Mouse (Mus musculus) megakaryocyte-erythroid progenitor cell, adult 5-6 weeks (primary cell): Measurements from ENCODE around the gene Jag2. TPM values are rescaled to one million over a fixed set of nuclear protein-coding genes. Genes with fewer than 3 reads are reported as not detected.

Experiments
- ATAC-seq: replicated peaks from 2 replicates; pipeline ENCODE4 v1.8.0; 2016; ENCODE audit warnings: mild to moderate bottlenecking, inconsistent platforms; ENCODE audit not compliant: severe bottlenecking, poor library complexity, low FRiP score, low TSS enrichment
- total RNA-seq, 2 experiments: library from RNA; stranded (forward) in 1 of 2; stranded (reverse) in 1 of 2; fragments of 200-1000, 215-1000 nt in 1 of 2; fragments of >200 nt in 1 of 2; fragmentation: Nextera tagmentation in 1 of 2; gene quantifications; 2 replicates each; pipeline ENCODE4 v1.2.3; 2014 to 2017

Gene Jag2
- total RNA-seq, 2 experiments from 2014 or later = 0.11 to 5.7 TPM

DNA sequence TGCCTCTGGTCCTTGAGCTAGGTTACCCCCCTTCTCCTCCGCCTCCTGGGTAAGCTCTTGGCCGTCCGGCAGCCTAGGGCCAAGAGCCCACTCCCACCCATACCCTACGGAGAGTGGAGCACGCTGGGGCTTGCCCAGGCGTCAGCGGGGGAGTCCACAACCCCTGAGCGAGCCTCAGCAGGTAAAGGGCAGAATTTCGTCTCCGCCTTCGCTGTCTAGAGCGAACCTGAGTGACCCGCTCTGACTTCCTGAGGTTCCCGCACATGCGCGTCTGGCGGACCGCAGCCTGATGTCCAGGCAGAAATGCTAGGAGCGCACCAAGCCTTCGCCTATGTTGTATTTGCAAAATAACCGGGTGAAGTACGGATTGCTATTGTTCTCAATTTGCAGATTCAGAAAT is 55.4 kb downstream of the Jag2 start:
- ATAC-seq = no peak

- ATAC-seq = peak; percentile 70
These were observed 56.0 kb downstream of the Jag2 start for GRCm38 (mm10) chr12:112873452-112874190.

- ATAC-seq = no peak
These were observed 56.6 kb downstream of the Jag2 start for GRCm38 (mm10) chr12:112872991-112873390.

GRCm38 (mm10) chr12:112871272-112871671 is 58.3 kb downstream of the Jag2 start:
- no peak for ATAC-seq

DNA sequence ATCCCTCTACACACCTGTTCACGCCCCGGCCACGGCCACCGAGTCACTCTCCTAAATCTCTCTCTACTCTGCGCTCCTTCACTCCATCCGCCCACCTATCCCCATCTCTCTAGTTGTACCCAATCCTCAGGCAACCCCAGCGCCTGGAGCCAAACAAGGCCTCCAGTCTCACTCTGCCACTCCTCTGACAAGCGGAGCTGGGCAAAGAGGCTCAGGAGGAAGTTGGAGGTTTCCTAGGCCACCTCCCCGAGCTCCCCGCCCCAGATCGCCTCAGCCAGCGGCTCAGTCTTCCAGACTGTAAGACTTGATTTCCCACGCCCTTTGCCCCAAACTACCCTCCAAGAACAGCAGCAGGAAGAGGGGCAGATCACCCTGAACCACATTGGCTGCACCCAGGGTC is 58.8 kb downstream of the Jag2 start:
- no peak for ATAC-seq

DNA sequence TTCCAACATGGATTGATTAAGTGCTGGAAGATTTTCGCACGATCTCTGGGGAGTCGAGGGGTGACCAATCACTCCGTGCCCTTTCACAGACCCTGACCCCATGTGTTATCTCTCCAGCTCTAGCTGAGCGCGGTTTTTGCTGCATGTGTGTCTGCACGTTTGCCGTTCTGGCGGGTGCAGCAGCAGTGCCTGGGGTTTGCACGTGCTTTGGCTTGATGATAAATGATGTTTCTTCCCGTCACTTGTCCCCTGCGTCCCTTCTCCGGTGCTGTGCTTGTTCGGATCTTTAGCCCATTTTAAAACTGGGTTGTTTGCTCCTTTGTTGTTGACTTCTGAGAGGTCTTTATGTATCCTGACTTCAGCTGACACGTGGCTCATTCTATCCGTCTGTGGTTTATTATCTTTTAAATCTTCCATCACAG is 59.8 kb downstream of the Jag2 start:
- no peak for ATAC-seq

DNA sequence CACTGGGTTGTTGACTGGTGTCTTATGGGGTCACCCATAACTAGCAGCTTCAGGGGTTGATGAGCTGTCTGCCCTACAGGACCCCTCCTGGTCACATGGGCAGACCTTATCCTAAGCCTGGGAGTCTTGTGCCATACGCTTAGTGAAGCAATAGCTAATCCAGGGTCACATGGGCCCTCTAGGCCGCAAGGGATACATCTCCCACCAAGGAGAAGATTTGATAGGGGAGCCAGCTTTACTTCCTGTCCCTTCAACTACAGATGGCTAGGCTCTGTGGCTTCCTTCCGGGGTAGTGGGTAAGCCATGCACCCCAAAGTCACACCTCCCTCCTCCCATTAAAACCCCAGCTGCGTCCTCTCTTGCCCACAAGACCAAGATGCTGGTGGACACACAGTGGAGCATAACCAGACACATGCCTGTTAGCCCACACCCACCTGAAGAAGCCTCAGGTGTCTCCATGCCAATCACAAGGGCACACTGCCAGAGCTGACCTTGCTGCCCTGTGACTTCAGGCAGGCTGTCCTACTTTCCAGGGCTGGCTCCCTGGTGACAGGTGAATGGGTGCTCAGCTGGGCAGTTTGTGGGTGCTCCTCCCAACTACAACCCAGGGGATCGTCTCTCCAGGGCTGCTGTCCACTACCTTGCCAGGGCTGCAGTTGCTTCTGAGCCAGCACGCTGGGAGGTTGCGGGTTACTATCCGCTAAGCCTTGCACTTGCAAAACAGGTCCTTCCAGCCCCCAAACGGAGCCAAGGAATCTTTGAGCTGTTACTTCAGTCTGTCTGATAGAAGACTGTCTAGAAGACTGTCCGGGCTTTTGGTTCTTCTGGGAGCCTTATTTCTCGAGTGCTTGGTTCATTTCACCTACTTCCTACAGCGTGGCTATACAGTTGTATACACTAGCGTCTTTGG is 61.1 kb downstream of the Jag2 start, which contains the start of gene Gpr132:
Gene Gpr132, minus strand, starts transcription at position 51 of the 910 bp plus-strand sequence.
- ATAC-seq = no peak

DNA sequence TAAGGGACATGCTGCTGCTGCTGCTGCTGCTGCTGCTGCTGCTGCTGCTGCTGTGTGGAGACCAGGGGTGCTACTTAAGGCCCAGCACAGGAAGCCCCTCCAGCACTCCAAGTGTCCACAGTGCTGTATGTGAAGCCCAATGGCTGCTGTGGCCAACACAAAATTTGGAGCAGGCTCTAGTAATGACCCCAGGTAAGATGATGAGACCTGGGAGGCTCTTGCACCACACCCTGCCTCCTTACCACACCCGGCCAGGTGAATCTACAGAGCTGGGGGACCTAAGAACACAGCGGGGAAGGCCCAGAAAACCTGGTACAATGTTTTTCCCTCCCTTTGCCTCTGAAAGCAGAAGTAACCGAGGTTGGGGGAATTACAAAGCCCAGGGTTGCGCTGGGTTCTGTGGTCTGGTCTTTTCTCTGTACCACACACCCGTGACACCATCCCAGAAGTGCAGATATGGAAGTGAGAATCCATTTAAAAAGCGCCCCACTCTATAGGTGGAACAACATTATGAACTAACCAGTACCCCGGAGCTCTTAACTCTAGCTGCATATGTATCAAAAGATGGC is 62.4 kb downstream of the Jag2 start:
- ATAC-seq = no peak

- ATAC-seq = no peak
These were observed 63.0 kb downstream of the Jag2 start for GRCm38 (mm10) chr12:112866467-112867080.

- no peak for ATAC-seq
These were observed 64.8 kb downstream of the Jag2 start for GRCm38 (mm10) chr12:112864804-112865203.

GRCm38 (mm10) chr12:112861911-112862321 is 67.7 kb downstream of the Jag2 start:
- no peak for ATAC-seq

DNA sequence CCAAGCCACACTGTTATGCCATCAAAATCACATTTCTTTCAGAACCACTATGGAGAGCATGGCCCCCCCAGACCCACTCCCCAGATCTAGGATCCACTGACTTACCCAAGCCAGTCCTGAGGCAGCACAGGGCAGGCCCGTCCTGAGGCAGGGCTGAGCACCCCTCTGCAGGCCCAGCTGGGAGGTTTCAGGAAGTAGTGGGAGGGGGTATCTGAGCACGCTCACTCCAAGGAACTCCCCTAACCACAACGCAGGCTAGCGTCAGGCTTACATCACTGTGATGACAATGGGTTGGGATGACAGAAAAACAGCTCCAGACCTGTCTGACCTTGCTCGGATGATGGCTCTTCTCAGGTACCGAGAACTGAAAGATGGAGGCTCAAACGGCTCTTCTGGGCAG is 68.8 kb downstream of the Jag2 start:
- ATAC-seq = peak; percentile 54; the same call in 1 of the 2 replicates

DNA sequence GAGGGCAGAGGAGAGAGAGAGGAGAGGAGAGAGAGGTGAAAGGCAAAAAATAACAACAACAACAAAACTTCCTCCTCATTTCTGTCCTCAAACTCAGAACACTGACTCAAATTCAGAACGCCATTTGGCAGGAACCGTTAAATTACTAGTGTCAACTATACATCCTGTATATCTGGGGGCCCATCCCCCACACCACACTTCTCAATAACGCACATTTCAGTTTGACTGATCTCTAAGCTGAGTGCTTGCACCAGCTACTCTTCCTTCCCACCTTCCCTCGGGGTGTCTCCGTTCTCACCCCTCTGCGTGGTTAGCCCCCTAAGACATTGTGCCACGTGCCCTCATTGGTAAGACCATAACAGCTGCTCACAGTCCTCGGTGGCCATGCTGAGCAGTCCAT is 69.6 kb downstream of the Jag2 start:
- peak; percentile 4; the same call in 1 of the 2 replicates for ATAC-seq

GRCm38 (mm10) chr12:112858581-112859336 is 70.8 kb downstream of the Jag2 start:
- no peak for ATAC-seq

Other genes starting within 250 kb of the Jag2 start
- gene Cep170b, start 209.3 kb downstream of the Jag2 start, total RNA-seq (2014; fragmentation: Nextera tagmentation) = 0.07 and 2.0 TPM in 2 replicates
- 0.11 and 20.5 TPM in 2 replicates for gene Cep170b, start 209.3 kb downstream of the Jag2 start, total RNA-seq (2017)
- gene Pld4, start 169.1 kb downstream of the Jag2 start, total RNA-seq (2014; fragmentation: Nextera tagmentation) = 1.2 TPM in 1 of 2 replicates, not detected in the other
- 0.14 and 0.46 TPM in 2 replicates for gene Pld4, start 169.1 kb downstream of the Jag2 start, total RNA-seq (2017)
- not detected in 2 replicates for gene Ahnak2, start 127.1 kb downstream of the Jag2 start, total RNA-seq (2014; fragmentation: Nextera tagmentation)
- gene Ahnak2, start 127.1 kb downstream of the Jag2 start, total RNA-seq (2017) = not detected in 2 replicates
- gene Clba1, start 120.8 kb downstream of the Jag2 start, total RNA-seq (2014; fragmentation: Nextera tagmentation) = 0.74 and 1.2 TPM in 2 replicates
- 0.08 TPM in 1 of 2 replicates, not detected in the other for gene Clba1, start 120.8 kb downstream of the Jag2 start, total RNA-seq (2017)
- 71.1 and 82.7 TPM in 2 replicates for gene Cdca4, start 100.4 kb downstream of the Jag2 start, total RNA-seq (2014; fragmentation: Nextera tagmentation)
- gene Cdca4, start 100.4 kb downstream of the Jag2 start, total RNA-seq (2017) = 47.3 and 52.4 TPM in 2 replicates
- gene Gpr132, start 61.5 kb downstream of the Jag2 start, total RNA-seq (2014; fragmentation: Nextera tagmentation) = 4.5 and 5.1 TPM in 2 replicates
- 3.1 and 4.2 TPM in 2 replicates for gene Gpr132, start 61.5 kb downstream of the Jag2 start, total RNA-seq (2017)
- gene Nudt14, start 12.3 kb upstream of the Jag2 start, total RNA-seq (2014; fragmentation: Nextera tagmentation) = 9.9 and 22.9 TPM in 2 replicates
- 1.9 and 7.5 TPM in 2 replicates for gene Nudt14, start 12.3 kb upstream of the Jag2 start, total RNA-seq (2017)
- 4.2 and 6.5 TPM in 2 replicates for gene Btbd6, start 46.7 kb upstream of the Jag2 start, total RNA-seq (2014; fragmentation: Nextera tagmentation)
- 5.0 and 8.7 TPM in 2 replicates for gene Btbd6, start 46.7 kb upstream of the Jag2 start, total RNA-seq (2017)
- 79.6 and 114 TPM in 2 replicates for gene Brf1, start 70.9 kb upstream of the Jag2 start, total RNA-seq (2014; fragmentation: Nextera tagmentation)
- 58.8 and 83.3 TPM in 2 replicates for gene Brf1, start 70.9 kb upstream of the Jag2 start, total RNA-seq (2017)
- 31.6 and 33.3 TPM in 2 replicates for gene Pacs2, start 84.7 kb upstream of the Jag2 start, total RNA-seq (2014; fragmentation: Nextera tagmentation)
- gene Pacs2, start 84.7 kb upstream of the Jag2 start, total RNA-seq (2017) = 9.4 and 10.0 TPM in 2 replicates
- gene Tex22, start 144.7 kb upstream of the Jag2 start, total RNA-seq (2014; fragmentation: Nextera tagmentation) = 2.6 TPM in 1 of 2 replicates, not detected in the other
- not detected in 2 replicates for gene Tex22, start 144.7 kb upstream of the Jag2 start, total RNA-seq (2017)
- gene Mta1, start 168.5 kb upstream of the Jag2 start, total RNA-seq (2014; fragmentation: Nextera tagmentation) = 131 and 142 TPM in 2 replicates
- 30.7 and 54.1 TPM in 2 replicates for gene Mta1, start 168.5 kb upstream of the Jag2 start, total RNA-seq (2017)
- 26.1 and 45.9 TPM in 2 replicates for gene Crip2, start 210.5 kb upstream of the Jag2 start, total RNA-seq (2014; fragmentation: Nextera tagmentation)
- gene Crip2, start 210.5 kb upstream of the Jag2 start, total RNA-seq (2017) = 11.6 and 18.2 TPM in 2 replicates
- 248 and 286 TPM in 2 replicates for gene Crip1, start 216.5 kb upstream of the Jag2 start, total RNA-seq (2014; fragmentation: Nextera tagmentation)
- gene Crip1, start 216.5 kb upstream of the Jag2 start, total RNA-seq (2017) = 191 and 258 TPM in 2 replicates
- 13.5 and 29.1 TPM in 2 replicates for gene Tedc1, start 226.6 kb upstream of the Jag2 start, total RNA-seq (2014; fragmentation: Nextera tagmentation)
- 10.7 and 15.7 TPM in 2 replicates for gene Tedc1, start 226.6 kb upstream of the Jag2 start, total RNA-seq (2017)